Mouse (Mus musculus) stomach, embryonic 14.5 days (tissue): ENCODE measurements at regions not wholly inside any gene's neighbourhood (a gene's known extent, or its start where the extent isn't known, plus 50 kb on each side); places are given as distances from the start of the nearest gene placed in this dataset.
A peak's percentile ranks its signal among the peaks of the same experiment; 100 is the strongest.

Experiments used
- ATAC-seq: fragments of 200-750 bp; cut with Nextera tagmentation; 2 replicates; pipeline ENCODE4 v1.8.0; 2017; ENCODE audit warnings: low read depth, moderate TSS enrichment; ENCODE audit not compliant: insufficient number of reproducible peaks, insufficient read depth, low FRiP score
- H3K27ac ChIP-seq: fragments of 300-500 bp; sonication (generic); 2 replicates; pipeline ENCODE4 v1.5.1; 2014; ENCODE audit warnings: mild to moderate bottlenecking, low read length, moderate library complexity, mixed read lengths
- H3K27me3 ChIP-seq: fragments of 300-500 bp; sonication (generic); 2 replicates; pipeline ENCODE4 v1.6.1; 2014; ENCODE audit warnings: low read length, control low read depth, mixed read lengths; ENCODE audit not compliant: control insufficient read depth, insufficient read depth
- H3K36me3 ChIP-seq: fragments of 300-500 bp; sonication (generic); 2 replicates; pipeline ENCODE4 v1.6.1; 2014; ENCODE audit warnings: mild to moderate bottlenecking, control low read depth, low read length, moderate library complexity, mixed read lengths; ENCODE audit not compliant: control insufficient read depth, insufficient read depth
- H3K4me1 ChIP-seq: fragments of 300-500 bp; sonication (generic); 2 replicates; pipeline ENCODE4 v1.6.1; 2014; ENCODE audit warnings: low read length, control low read depth, mixed read lengths; ENCODE audit not compliant: control insufficient read depth, insufficient read depth
- H3K4me2 ChIP-seq: fragments of 300-500 bp; sonication (generic); replicated peaks from 2 replicates; pipeline ENCODE4 v1.6.1; 2014; ENCODE audit warnings: low read depth, low read length, control low read depth
- H3K4me3 ChIP-seq: fragments of 300-500 bp; sonication (generic); 2 replicates; pipeline ENCODE4 v1.5.1; 2014; ENCODE audit warnings: low read depth, low read length, control low read depth
- H3K9ac ChIP-seq: fragments of 300-500 bp; sonication (generic); replicated peaks from 2 replicates; pipeline ENCODE4 v1.6.1; 2014; ENCODE audit warnings: low read depth, mild to moderate bottlenecking, control low read depth, low read length, moderate library complexity, mixed read lengths
- H3K9me3 ChIP-seq: fragments of 300-500 bp; sonication (generic); 2 replicates; pipeline ENCODE4 v1.6.1; 2016; ENCODE audit warnings: low read depth, low read length, control low read depth; ENCODE audit not compliant: control insufficient read depth
- WGBS: fragments of 180-500 bp; shearing (Covaris S2); extraction: QIAGEN DNeasy Blood & Tissue Kit; methylation state at CpG from one replicate; pipeline ENCODE4 v1.1.7; 2014; 5-methylcytosine and 5-hydroxymethylcytosine counted together

DNA sequence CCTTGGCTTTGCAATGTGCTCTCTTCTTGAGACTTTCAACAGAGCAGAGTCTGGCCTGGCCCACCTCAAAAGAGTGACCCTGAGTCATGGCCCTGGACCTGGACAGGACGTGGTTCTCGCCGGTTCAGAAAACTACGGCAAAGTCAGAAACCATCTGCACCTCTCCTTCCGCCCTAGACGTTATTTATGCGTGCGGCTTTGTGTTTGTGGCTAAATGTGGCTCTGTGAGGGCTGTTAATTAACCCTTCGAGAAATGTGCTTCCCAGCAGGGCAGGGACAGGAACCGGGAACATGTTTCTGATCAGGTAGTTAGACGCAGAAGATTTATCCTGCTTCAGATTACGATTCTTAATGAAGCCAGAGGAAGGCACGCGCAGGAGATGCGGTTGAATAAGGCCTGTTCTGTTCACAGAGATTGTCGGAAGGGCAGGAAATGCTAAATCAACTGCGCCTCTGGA lies 137.6 kb upstream of the Haao start:
- WGBS: 56% methylated on average over 17 of the region's 17 CpGs
- H3K9ac ChIP-seq: no peak overlapping the region
- H3K9me3 ChIP-seq: no peaks in the 10 kb centered on the region
- peaks cover 52% of the 10 kb centered on the region for H3K4me1 ChIP-seq
- H3K27ac ChIP-seq: peak overlapping the region; percentile 83
- no peaks in the 10 kb centered on the region for H3K27me3 ChIP-seq
- H3K4me2 ChIP-seq: no peak overlapping the region
- ATAC-seq: no peak
- H3K36me3 ChIP-seq: no peaks in the 10 kb centered on the region
- no peak overlapping the region for H3K4me3 ChIP-seq

DNA sequence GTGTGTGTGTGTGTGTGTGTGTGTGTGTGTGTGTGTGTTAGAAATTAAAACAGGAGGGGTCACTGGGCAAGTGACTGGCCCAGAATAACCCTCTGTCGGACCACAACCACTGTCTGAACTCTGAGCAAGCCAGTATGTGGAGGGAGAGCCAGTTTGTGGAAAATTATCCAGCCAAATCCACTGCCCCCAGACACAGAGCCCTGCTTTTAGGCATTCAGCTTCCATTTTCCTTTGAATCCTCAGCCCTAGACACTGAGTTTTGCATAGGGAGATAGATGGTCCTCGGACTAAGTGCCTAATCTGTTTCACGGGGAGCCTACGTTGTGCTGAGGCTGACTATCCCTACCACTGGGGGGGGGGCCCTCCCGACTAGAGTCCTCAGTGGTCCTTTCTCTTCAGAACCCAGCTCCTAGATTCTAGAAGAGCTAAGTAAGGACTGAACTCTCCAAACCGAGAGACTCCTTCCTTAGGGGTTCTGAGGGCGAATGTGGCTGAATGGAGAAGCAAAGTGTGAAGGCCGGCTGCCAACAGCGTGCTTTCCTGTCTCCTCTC lies 136.2 kb upstream of the Haao start:
- Histone ChIP-seq H3K9ac (no peak overlapping the region), H3K9me3 (no peaks in the 10 kb centered on the region), H3K27me3 (no peaks in the 10 kb centered on the region), H3K36me3 (no peaks in the 10 kb centered on the region), H3K4me2 (no peak overlapping the region), H3K27ac (peak overlapping the region; percentile 70; the same call in 1 of the 2 replicates), H3K4me3 (no peak overlapping the region), H3K4me1 (peaks cover 38% of the 10 kb centered on the region)
- 82% methylated on average over 9 of the region's 9 CpGs for WGBS
- no peak for ATAC-seq

DNA sequence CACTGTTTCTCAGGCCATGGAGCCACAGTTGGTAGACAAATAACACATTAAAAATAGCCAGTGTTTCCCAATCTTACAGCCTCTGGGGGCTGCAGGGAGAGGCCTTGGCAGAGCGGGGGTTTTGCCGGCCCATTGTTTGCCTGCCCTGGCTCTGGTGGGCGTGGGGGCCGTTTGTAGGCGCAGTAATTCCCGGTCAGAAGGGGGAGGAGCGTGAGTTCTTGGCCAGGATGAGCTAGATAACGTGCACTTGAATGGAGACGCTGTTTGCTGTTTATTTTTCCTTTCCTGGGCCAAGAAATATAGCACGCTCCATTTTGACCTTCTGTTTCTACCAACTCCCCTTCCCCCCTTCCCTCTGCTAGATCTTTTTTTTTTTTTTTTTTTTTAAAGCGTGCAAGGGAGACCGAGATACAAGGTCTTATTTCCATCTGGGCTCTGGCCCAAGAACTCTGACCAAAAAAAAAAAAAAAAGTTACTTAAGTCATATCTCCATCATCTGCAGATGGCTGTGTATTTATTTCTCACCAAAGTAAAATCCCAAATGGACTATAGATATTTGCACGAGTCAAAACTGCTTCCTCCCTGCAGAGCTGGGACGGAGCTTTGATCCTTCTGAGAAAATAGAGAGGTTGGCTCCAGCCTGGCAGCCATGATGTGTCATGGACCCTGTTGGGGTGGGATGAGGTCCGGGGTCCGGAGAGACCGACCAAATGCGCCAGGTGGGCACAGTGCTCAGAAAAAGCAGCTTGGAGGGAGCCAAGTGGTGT lies 135.5 kb upstream of the Haao start:
- Histone ChIP-seq H3K36me3 (no peaks in the 10 kb centered on the region), H3K27ac (peak overlapping the region; percentile 88), H3K4me1 (peaks cover 36% of the 10 kb centered on the region), H3K9ac (no peak overlapping the region; the same call in 1 of the 2 replicates), H3K4me3 (no peak overlapping the region), H3K9me3 (no peaks in the 10 kb centered on the region), H3K4me2 (no peak overlapping the region), H3K27me3 (no peaks in the 10 kb centered on the region)
- peak; percentile 53; the same call in 1 of the 2 replicates for ATAC-seq
- WGBS: 26% methylated on average over 18 of the region's 18 CpGs

DNA sequence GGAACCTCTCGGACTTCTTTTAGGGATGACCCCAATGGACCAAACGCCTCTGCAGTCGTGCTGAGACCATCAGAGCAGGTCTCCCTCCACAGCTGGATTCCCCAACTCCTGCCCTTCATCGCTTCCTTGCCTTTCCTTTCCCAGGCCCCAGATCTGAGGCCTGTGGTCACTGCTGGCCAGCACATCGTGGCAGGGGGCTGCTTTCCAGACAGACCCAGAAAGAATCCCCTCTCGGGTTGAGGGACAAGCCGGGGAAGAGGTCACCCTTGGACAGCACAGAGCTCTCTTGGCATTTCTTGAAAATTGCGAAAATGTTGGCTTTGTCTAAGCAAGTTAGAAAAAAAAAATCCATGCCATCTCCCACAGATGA lies 134.9 kb upstream of the Haao start:
- H3K36me3 ChIP-seq: no peaks in the 10 kb centered on the region
- H3K27me3 ChIP-seq: no peaks in the 10 kb centered on the region
- no peaks in the 10 kb centered on the region for H3K9me3 ChIP-seq
- WGBS: 63% methylated on average over 8 of the region's 8 CpGs
- H3K4me2 ChIP-seq: no peak overlapping the region
- no peak overlapping the region for H3K4me3 ChIP-seq
- ATAC-seq: no peak
- peak overlapping the region; percentile 88 for H3K27ac ChIP-seq
- no peak overlapping the region for H3K9ac ChIP-seq
- peaks cover 32% of the 10 kb centered on the region for H3K4me1 ChIP-seq

DNA sequence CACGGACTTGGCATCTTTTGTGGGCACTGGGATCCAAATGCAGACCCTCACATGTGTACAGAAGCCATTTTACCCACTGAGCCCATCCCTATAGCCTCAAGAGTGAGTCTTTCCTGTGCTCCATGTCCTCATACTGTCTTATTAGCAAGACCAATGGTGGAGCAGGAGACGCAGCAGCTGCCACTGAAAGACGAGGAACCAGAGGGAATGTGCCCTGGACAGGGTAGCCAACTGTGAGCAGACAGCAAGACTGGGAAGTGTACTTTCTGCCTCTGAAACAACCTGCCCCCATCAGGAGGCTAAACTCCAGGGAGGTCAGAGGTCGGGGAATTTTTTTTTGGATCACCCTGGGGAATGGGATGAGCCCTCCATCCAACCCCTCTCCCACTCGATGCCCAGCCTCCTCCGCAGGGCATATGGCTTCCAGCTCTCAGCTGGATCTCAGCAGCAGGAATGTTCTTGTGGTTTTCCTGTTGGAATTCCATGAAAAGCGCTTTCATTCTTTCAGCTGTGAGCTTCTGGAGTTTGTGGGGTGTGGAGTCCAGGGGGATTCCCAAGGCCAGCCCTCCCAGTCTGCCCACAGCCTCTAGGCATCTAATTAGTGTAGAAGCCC lies 131.2 kb upstream of the Haao start:
- WGBS: 69% methylated on average over 7 of the region's 7 CpGs
- no peak overlapping the region for H3K27ac ChIP-seq

DNA sequence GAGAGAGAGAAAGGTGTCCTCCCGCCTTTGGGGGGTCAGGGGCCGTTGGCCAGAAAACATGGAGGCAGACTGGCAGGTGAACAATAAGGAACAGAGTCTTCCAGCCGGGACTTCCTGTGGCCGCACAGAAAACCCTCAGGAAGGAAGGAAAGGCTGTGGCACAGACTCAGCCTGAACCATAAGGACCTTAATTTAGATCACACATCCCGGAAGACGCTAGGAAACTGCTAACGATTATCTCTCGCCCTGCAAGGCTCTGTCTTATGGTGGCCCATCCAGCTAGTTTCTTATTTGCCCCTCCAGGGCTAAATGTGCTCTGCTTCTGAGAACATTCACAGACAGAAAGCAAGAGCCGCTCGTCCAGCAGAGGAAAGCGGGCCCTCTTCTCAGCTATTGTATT lies 130.0 kb upstream of the Haao start:
- no peaks in the 10 kb centered on the region for H3K27me3 ChIP-seq
- peak overlapping the region; percentile 27; the same call in 1 of the 2 replicates for H3K27ac ChIP-seq
- no peaks in the 10 kb centered on the region for H3K9me3 ChIP-seq
- no peak overlapping the region for H3K9ac ChIP-seq
- no peak for ATAC-seq
- H3K4me3 ChIP-seq: no peak overlapping the region
- H3K4me1 ChIP-seq: peaks cover 9% of the 10 kb centered on the region
- no peaks in the 10 kb centered on the region for H3K36me3 ChIP-seq
- no peak overlapping the region for H3K4me2 ChIP-seq
- WGBS: 88% methylated on average over 11 of the region's 11 CpGs

More for the DNA sequence above, 131.2 kb upstream of the Haao start:
- Histone ChIP-seq H3K4me2 (no peak overlapping the region), H3K36me3 (no peaks in the 10 kb centered on the region), H3K9me3 (no peaks in the 10 kb centered on the region), H3K27me3 (no peaks in the 10 kb centered on the region), H3K4me1 (peaks cover 14% of the 10 kb centered on the region), H3K4me3 (no peak overlapping the region), H3K9ac (no peak overlapping the region)
- ATAC-seq: no peak

DNA sequence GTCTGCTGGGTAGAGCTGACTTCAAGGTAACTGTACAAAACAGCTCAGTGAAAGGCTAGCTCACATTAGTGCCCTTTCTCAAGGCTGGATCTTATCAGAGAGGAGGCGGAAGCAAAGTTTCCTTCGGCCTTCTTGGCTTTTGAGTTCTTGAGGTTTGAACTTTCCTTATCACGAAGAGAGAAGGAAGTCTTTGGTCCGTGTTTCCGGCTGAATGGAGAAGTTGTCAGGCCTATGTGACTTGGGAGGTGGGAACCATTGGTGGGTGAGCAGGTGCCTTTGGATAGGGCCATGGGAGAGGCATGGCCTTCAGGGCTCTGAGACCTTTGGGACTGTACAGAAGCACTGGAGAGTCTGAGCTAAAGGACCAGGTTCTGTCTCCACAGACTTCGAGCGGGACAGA lies 128.1 kb upstream of the Haao start:
- no peaks in the 10 kb centered on the region for H3K9me3 ChIP-seq
- H3K4me3 ChIP-seq: no peak overlapping the region
- ATAC-seq: no peak
- no peaks in the 10 kb centered on the region for H3K36me3 ChIP-seq
- H3K27me3 ChIP-seq: no peaks in the 10 kb centered on the region
- H3K4me1 ChIP-seq: 0 out of 2 replicates have a peak, but pooled peaks cover 2% of the 10 kb centered on the region
- no peak overlapping the region for H3K27ac ChIP-seq
- H3K9ac ChIP-seq: no peak overlapping the region
- WGBS: 89% methylated on average over 7 of the region's 7 CpGs
- H3K4me2 ChIP-seq: no peak overlapping the region

DNA sequence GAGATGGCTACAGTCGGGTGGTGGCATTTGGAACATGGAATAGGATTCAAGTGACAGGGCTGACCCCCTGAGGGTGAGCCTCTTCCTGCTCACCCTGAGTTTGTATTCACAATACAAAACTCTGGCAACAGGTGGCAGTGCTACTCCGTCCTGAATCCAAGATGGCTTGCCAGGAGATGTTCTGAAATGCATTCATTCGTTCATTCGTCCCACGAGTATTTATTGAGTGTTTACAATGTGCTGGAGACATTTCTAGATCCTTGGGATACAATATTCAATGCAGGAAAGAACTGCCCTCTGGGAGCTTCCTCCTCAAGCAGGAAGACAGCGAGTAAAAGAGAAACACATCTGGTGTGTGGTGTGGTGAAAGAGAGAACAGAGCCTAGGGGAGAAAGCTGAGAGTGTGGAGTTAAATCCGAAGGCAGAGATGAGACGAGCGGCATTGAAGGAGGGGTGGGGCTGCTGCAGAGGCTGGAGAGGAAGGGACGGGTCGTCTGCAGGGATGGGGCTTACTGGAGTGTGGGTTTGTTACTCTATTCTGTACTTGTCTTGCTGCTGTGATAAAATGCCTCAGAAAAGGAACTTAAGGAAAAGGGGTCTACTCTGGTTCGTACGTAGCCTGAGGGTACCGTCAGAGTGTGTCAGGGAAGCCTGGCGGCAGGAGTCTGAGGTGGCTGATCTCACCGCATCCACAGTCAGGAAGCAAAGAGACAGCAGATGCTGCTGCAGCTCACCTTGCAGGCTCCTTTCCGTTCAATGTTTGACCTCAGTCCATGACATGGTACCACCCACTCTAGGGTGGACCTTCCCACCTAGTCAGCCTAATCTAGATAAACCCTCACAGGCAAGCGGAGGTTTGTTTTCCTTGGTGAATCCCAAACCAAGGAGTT lies 125.9 kb upstream of the Haao start:
- WGBS: 35% methylated on average over 18 of the region's 18 CpGs
- Histone ChIP-seq H3K4me1 (peaks cover 5% of the 10 kb centered on the region; the same call in 1 of the 2 replicates), H3K4me2 (no peak overlapping the region), H3K9me3 (no peaks in the 10 kb centered on the region), H3K9ac (no peak overlapping the region), H3K27me3 (no peaks in the 10 kb centered on the region), H3K4me3 (no peak overlapping the region), H3K36me3 (no peaks in the 10 kb centered on the region), H3K27ac (no peak overlapping the region)
- ATAC-seq: no peak
